Mouse (Mus musculus) c-Kit-positive CD71-positive TER-119-negative erythroid progenitor cells, embryonic 14.5 days (primary cell): ENCODE measurements around the gene Prkca.

Source experiments
- DNase-seq: peaks from one replicate; pipeline ENCODE4 v3.0.0-alpha.2; 2013; ENCODE audit warnings: low read depth

Prkca gene

DNA sequence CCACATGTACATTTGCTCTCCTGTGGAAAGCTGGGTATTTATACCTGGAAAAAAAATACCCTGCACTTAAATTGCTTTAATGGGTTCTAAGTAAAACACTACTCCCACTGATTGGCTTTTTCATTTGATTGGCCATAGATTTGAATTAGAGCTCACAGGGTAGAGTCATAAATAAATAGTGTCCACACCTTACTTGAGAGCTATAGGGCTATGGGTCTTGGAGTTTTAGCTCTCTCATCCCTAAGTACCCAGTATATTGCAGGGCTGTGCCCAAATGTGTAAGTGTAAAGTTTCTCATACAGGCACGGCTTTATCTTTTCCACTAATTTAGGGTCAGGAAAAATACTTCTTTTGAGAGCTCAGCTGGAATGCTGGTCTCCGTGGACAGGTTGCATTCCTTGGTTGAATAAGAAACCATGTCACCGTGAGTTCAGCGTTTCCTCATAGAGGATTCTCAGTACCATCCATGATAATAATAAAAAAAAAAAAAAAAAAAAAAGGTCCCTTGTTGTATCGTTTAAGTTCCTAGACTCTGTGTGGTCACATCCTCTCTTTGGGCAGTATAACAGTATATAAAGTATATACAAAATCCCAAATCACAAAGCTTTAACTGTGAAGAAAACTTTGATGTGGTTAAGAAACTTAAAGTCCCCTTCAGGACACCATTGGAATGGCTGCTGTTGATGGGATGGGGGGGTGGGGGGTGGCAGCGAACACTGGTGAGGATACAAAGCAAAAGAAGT, 82.8 kb downstream of the Prkca start:
- DNase-seq: no peak

DNA sequence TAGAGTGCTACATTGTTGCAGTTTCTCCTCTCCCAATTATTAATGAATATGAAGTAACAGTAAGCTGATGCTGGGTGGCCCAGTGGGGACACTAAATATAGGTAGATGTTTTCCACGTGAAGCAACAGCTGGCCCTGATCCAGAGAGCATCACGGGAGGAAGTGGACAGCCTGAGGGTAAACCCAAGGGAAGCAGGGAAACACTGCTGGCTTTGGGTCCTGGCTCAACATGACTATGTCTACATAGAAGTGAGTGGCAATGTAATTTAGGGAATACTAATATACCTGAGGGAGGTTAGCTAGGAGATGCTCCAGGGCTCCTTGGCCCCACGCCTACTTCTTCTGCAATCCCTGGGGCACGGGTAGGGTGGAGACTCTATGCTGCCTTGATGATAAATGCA, 84.3 kb downstream of the Prkca start:
- no peak for DNase-seq

DNA sequence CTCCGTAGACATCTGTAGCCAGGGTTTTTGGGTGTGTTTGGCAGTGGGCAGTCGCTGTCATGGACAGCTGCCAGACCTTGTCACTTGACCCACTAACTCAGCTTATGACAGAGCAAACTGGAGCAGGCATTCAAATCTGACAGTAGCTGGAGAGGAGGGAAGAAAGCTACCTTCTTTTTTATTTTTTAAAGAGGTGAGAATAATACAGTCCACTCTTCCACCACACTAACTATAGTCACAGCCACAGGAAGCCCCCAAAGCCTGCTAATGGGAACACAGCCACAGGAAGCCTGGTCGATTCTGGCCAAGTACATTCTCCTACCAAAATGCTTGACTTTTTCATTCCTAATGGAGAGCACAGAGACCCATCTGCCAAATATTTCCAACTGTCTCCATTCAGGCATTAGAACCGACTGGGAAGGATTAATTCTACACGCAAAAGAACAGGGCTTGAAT, 84.9 kb downstream of the Prkca start:
- no peak for DNase-seq

GRCm38 (mm10) chr11:108257921-108258320, 85.8 kb downstream of the Prkca start:
- DNase-seq: no peak

DNA sequence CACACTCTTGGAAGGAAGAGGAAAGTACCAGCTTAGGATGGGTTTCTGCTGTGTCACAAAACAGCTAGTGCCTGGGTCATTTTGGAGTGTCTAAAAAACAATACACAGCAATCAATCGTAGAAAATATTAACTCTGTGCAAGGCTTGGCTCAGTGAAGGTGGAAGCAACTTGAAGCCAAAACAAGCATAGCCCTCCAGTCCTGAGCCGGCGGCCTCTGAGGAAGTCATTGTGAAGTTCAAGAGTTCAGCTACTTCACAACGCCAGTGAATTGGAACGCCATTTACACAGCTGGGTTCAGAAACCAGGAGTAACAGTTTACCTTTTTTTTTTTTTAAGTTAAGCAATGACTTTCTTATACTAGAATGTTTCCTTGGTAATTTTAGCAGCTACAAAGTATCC, 89.0 kb downstream of the Prkca start:
- DNase-seq: no peak

- DNase-seq: no peak
Observed at GRCm38 (mm10) chr11:108251924-108252775, 91.6 kb downstream of the Prkca start.

GRCm38 (mm10) chr11:108250829-108251637, 92.7 kb downstream of the Prkca start:
- DNase-seq: no peak

DNA sequence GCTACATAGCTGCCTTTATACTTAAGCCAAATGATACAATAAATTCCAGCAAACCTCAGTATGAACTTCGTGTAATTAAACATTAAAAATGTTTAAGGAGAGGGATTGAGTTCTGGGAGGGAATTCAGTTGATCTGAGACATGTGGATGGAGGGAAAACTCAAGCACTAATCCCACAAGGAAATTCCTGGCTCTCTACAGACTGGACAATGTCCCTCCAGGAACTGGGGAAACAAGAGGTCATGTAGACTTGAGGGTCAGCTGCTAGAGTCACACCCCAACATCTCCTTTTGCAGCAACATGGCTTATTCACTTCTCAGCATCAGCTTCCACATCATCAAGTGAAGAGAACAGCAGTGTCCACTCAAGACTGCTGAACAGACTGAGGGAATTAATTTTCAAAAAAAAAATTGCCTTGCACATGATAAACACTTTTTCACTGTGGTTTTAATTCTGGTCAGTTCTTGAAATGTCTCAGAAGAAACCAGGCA, 93.5 kb downstream of the Prkca start:
- DNase-seq: no peak

GRCm38 (mm10) chr11:108249487-108249886, 94.2 kb downstream of the Prkca start:
- no peak for DNase-seq

GRCm38 (mm10) chr11:108249047-108249403, 94.7 kb downstream of the Prkca start:
- no peak for DNase-seq

GRCm38 (mm10) chr11:108248218-108249046, 95.3 kb downstream of the Prkca start:
- no peak for DNase-seq

DNA sequence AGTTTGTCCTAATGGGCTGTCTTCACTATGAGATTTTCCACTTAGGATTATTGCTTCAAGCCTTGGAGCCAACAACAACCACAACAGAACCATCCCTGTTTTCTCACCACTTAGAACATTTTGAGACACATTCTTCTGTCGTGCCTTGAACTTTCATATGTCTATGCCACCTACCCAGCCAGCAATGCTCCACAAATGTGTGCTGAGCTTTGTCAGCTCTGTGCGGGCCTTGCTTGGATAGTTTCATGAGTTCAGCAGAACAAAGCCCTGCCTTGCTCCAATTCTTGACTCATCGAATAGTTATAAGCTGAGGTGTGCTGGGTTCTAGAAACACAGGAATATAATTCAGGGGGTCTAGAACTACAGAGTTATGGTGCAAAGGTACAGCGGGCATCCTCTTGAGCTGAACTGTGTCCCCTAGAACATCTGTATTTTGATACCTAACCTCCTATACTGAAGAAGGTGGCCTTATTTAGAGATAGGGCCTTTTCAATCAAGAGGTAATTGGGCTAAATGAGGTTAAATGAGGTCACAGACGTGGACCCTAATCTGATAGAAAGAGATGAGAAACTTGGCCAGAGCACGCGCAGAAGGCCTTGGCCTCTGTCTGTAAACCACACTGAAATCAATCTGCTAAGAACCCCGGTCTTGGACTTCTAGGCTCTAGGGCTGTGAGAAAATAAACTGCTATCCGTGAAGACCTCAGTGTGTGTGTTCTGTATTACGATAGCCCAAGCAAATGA, 96.4 kb downstream of the Prkca start:
- DNase-seq: no peak

DNA sequence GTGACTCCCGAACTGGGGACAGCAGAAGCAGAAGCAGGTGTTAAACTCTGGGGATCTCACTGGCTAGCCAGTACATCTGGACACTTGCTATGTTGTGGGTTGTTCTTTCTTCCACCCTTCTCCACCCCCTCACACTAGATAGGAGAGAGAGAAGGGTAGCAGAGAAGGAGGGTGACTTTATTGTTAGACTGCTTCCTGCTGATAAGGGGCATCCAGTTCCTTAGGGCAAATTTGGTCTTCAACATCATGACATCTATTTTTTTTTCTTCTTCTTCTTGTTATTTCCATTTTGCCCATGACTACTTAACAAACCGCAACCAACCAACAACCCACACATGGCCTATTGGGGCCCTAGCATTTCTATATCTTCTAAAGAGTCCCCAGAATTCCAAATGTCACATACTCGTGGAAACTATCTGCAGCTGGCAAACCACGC, 97.4 kb downstream of the Prkca start:
- no peak for DNase-seq

DNA sequence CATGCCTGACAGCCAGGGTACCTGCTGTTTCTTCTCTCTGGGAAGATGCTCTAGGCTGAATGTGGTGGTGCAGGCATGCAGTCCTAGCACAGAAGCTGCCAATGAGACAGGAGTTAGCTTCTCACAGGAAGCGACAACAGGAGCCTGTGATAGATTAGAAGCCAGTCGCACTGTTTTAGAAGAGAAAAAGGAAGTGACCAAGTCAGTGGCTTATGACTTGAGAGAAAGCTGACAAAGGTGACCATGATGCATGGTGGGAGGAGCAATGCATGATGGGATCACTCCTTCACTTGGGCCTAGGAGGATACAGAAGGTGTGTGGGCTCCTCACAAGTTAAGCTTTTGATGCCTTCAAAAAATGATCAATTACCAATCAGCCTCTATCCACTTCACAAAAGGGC, 99.5 kb downstream of the Prkca start:
- no peak for DNase-seq

DNA sequence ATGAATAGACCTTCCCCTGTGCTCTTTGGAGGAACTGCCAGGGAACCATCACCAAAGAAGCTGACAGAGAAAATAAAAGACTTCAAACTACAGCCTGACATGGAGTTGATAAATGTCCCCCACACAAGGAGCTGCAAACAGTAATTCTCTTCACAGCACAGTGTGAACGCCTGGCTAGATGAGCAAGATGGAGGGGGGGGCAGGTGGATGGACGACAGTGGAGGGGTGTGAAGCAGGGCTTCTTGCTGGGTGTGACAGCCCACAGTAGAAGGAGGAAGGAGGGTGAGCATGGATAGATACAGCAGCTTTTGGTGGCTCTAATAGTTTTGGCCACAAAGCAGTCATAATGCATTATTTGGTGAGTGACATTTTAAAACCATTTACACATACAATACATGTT, 100.1 kb downstream of the Prkca start:
- DNase-seq: no peak

DNA sequence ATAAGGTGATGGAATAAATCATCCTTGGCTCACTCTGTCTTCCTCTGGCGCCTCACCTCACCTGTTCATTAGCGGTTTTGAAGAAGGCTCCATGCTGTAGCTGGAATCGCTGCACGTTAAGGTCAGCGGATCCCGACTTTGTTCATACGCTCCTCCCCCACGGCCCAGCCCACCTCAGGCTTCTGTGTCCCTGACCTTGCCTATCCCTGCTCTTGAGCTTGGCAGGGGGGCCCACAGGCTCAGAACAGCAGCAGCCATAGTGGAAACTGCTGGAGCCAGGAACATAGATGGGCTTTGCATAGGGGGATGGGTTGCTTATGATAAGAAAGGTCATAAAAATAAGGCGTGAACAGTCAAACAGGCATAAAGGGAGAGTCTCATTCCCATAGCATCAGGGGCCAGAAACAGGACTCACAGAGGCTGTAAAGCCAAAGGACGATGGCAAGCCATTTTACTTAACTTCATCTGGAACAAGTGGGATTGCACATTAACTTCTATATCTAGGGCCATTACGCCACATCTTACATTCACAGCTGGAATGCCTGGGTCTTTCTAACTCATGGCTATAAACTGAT, 102.7 kb downstream of the Prkca start:
- DNase-seq: no peak

GRCm38 (mm10) chr11:108239173-108239572, 104.6 kb downstream of the Prkca start:
- DNase-seq: no peak

DNA sequence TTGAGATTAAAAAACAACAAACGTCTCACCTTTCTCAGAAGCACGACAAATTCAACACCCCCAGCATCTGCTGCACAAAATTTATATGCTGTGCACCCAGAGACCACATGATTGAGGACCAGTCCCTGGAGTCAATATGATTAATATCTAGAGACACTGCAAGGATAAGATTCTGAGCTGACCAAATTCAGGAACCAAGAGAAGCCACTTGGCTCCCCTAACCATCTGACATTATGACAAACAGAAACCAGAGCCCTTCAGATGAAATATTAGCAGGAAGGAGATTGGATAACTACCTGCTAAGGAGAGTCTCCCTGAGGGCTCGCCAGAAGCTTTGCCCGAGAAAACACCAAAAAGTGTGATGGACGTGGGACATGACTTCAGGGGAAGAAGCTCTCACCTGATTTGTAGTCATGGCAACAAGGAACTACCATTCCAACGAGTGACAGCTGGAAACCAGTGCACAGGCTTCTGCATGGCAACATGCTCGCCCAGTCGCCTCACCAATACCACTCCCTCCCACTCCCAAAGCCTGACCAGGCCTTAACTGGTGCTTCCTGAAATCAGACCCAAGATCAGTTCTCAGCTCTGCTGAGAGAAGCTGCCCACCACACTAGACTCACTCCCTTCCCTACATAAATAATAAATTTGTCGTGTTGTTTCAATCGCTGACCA, 106.8 kb downstream of the Prkca start:
- DNase-seq: no peak

DNA sequence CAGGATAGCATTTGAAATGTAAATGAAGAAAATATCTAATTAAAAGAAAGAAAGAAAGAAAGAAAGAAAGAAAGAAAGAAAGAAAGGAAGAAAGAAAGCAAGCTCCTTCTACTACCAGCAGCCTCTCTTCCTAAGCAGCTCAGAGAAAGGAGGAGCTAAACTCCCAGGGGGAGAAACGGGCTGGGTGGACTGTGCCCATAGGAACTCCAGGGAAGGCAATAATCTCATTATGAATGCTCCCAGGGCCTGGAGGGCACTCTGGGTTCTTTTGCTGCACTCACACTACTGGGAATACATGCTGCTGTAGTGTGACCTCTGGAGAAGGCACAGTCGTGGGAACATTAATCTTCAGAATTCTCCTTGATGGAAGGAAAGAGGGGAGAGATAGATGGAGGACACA, 107.5 kb downstream of the Prkca start:
- no peak for DNase-seq
